Mouse (Mus musculus) activated CD4-positive, CD25-positive, alpha-beta regulatory T cell, adult 4 months (primary cell): ENCODE results near the gene Trpc5. TPM values are rescaled to one million over a fixed set of nuclear protein-coding genes. Genes with fewer than 3 reads are reported as not detected.

ENCODE experiments used
- ATAC-seq: one replicate; pipeline ENCODE4 v1.8.0; 2017
- polyA plus RNA-seq, 2 experiments: library from polyadenylated mRNA; unstranded; fragments of 100-300 nt; shearing (Covaris generic); gene quantifications; one replicate each; pipeline ENCODE4 v1.2.1; 2017

The Trpc5 gene
- polyA plus RNA-seq, 2 experiments from 2014 or later = not detected

GRCm38 (mm10) chrX:144335332-144336015, 352.5 kb downstream of the Trpc5 start:
- no peak for ATAC-seq

Other genes with a start within 250 kb of the Trpc5 start
- under 1 TPM in 1 of 2 experiments, not detected in 1; 0.22 TPM for gene Trpc5os, start 231.6 kb downstream of the Trpc5 start, polyA plus RNA-seq
- not detected for gene Rtl4, start 727 bp upstream of the Trpc5 start, polyA plus RNA-seq